ENCODE assay signal across 18 mouse cellular contexts in the genomic region with DNA sequence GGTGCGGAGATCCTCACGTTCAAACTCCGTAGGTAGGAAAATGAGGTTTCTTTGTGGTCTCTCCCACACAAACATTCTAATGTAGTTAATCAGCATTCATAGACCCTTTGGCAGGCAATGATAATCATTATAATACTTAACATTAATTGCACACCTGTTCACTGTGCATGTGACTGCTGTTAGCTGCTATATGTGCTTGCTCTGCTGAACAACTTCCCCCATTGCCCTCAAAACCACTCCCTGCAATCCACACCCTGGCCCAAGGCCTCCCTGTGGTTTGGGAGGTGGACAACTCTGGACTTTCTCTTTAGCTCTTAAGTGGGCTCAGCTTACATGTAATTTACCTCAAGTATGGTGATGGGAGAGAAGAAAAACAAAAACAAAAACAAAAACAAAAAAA.
"Had no signal": no experiment of that assay in that cellular context is flagged by ENCODE, and none has a peak within 500 bp of the region (broad histone marks: within the 10 kb centered on the region; RNA-seq: fewer than 3 reads in every experiment).

No protein-coding gene starts in this region.

- DNase-seq: liver, postnatal 0 days; lung, adult 2 months; lung, postnatal 14 days; lung, postnatal 36 days; retina, postnatal 1 day; thymus, adult 2 months; thymus, postnatal 25 days; thymus, postnatal 4 days had no signal

- H3K27me3 ChIP-seq: lung, embryonic 15.5 days; megakaryocyte, embryonic 14.5 days; midbrain, embryonic 13.5 days; midbrain, embryonic 15.5 days; neural tube, embryonic 13.5 days; neural tube, embryonic 15.5 days; stomach, embryonic 15.5 days had no signal

- H3K27ac ChIP-seq: lung, embryonic 15.5 days; macrophage; midbrain, embryonic 13.5 days; midbrain, embryonic 15.5 days; neural tube, embryonic 13.5 days; stomach, embryonic 15.5 days; stomach, postnatal 0 days had no signal

- H3K4me3 ChIP-seq: lung, embryonic 15.5 days; megakaryocyte, embryonic 14.5 days; midbrain, embryonic 13.5 days; midbrain, embryonic 15.5 days; neural tube, embryonic 13.5 days; neural tube, embryonic 15.5 days; stomach, embryonic 15.5 days had no signal

- H3K36me3 ChIP-seq: lung, embryonic 15.5 days; midbrain, embryonic 13.5 days; midbrain, embryonic 15.5 days; neural tube, embryonic 13.5 days; neural tube, embryonic 15.5 days; stomach, embryonic 15.5 days had no signal

- H3K4me2 ChIP-seq: lung, embryonic 15.5 days; midbrain, embryonic 11.5 days; midbrain, embryonic 13.5 days; midbrain, embryonic 15.5 days; neural tube, embryonic 13.5 days; neural tube, embryonic 15.5 days; stomach, embryonic 15.5 days had no signal
